Mouse (Mus musculus) heart, postnatal 10 days (tissue): ENCODE results near the gene Dhx57. TPM values are rescaled to one million over a fixed set of nuclear protein-coding genes. Genes with fewer than 3 reads are reported as not detected.

Experiments used
- DNase-seq, 2 experiments: peaks; one replicate each; pipeline ENCODE4 v3.0.0; 2021
- intact Hi-C: fragments of 180-260 bp; cut with DNase I; formaldehyde crosslinking; loops from one replicate; pipeline ENCODE4 v1.15.1; 2025
- total RNA-seq, 2 experiments: library from RNA; stranded (reverse); gene quantifications; 2 replicates each; pipeline ENCODE4 v1.2.3; 2021

The Dhx57 gene
- total RNA-seq, 2 experiments from 2014 or later = 7.5 to 8.7 TPM

GRCm38 (mm10) chr17:80206301-80206670 lies 84.0 kb downstream of the Dhx57 start:
- no peak for DNase-seq
- intact Hi-C loops = loop anchor here (2.0 kb wide), 1 partner anchor 19 kb away; the partner anchor contains the start of gene Gemin6

GRCm38 (mm10) chr17:80205657-80206056 lies 84.6 kb downstream of the Dhx57 start:
- intact Hi-C loops = loop anchor here (2.0 kb wide), 1 partner anchor 19 kb away; the partner anchor contains the start of gene Gemin6
- no peak for DNase-seq

- intact Hi-C loops = loop anchor here (10.0 kb wide), 1 partner anchor 534 kb away; no protein-coding TSS in a partner anchor
- DNase-seq = no peak
These were observed 91.0 kb downstream of the Dhx57 start for GRCm38 (mm10) chr17:80199160-80199778.

GRCm38 (mm10) chr17:80193075-80193474 lies 97.2 kb downstream of the Dhx57 start:
- DNase-seq = peak in 1 of 2 experiments; percentile 33
- intact Hi-C loops = loop anchor here (5.0 to 10.0 kb wide), 2 partner anchors 326 to 528 kb away; no protein-coding TSS in a partner anchor

Other genes with a start within 250 kb of the Dhx57 start
- gene Hnrnpll, start 228.1 kb downstream of the Dhx57 start, total RNA-seq = 10 to 100 TPM; 36.3 to 37.8 TPM
- gene Galm, start 163.0 kb downstream of the Dhx57 start, total RNA-seq = 1 to 10 TPM; 8.0 to 9.2 TPM
- 10 to 100 TPM; 59.9 to 72.8 TPM for gene Srsf7, start 83.2 kb downstream of the Dhx57 start, total RNA-seq
- gene Ttc39d, start 83.0 kb downstream of the Dhx57 start, total RNA-seq = not detected
- gene Gemin6, start 66.0 kb downstream of the Dhx57 start, total RNA-seq = 1 to 10 TPM; 4.9 TPM
- 10 to 100 TPM in 1 of 2 experiments, 1 to 10 TPM in 1; 9.9 to 12.0 TPM for gene Morn2, start 273 bp downstream of the Dhx57 start, total RNA-seq
- gene Arhgef33, start 16.9 kb upstream of the Dhx57 start, total RNA-seq = 1 to 10 TPM in 1 of 2 experiments, under 1 TPM in 1; 0.86 to 1.6 TPM
- gene Gm10190, start 83.1 kb upstream of the Dhx57 start, total RNA-seq = 1 to 10 TPM; 1.1 to 2.5 TPM
- 10 to 100 TPM; 16.2 to 17.9 TPM for gene Sos1, start 190.0 kb upstream of the Dhx57 start, total RNA-seq